Mouse (Mus musculus) ovary, adult 2 months (tissue): ENCODE measurements around the gene Klhl15. TPM values are rescaled to one million over a fixed set of nuclear protein-coding genes. Genes with fewer than 3 reads are reported as not detected.

Source experiments
- polyA plus RNA-seq: library from polyadenylated mRNA; depleted of rRNA; stranded (reverse); fragments of >200 nt; gene quantifications from 2 replicates; pipeline ENCODE4 v1.2.3, GENCODE M21; 2012; rRNA removed

Klhl15 gene
- 12.2 and 14.2 TPM in 2 replicates for polyA plus RNA-seq

GRCm38 (mm10) chrX:94234532-94235189, at the start of gene Klhl15:
Gene Klhl15, plus strand, starts transcription at chrX:94234599.

DNA sequence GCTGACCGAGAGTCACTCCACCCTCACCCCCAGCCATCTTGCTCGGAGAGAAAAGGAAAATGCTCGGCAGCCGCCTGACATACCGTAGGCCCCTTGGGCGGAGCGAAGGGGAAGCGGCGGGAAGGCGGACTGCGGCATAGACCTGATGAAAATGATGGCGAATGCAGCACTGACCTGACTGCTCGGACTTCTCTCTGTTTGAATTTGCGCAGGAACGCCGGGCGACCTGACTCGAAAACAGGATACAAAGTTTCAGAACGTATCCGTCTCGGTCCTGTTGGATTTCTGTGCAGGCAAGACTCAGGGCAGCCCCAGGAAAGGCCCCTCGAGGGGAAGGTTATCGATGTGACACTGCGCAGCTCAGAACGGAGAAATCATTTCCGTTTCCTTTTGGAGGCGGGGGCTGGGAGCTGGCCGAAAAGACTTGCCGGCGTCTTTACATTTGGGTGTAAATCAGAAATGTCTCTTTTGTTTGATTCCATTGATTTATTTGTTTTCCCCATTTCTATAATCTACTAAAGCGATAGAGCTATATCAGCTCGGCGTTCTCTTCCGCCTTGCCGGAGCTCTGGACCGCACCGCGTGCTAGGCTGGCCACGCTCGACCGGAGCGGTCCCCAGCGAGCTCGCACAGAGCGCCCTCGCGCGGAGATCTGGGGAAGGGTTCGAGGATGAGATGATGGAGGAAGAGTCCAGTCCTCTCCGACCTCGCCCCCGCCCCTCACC, 21.6 kb upstream of the Klhl15 start, which contains the start of gene Eif2s3x:
Eif2s3x (minus strand) TSS at position 266 of the 725 bp plus-strand sequence.

Other genes starting within 250 kb of the Klhl15 start
- 3.6 and 8.3 TPM in 2 replicates for gene Zfx, start 110.9 kb upstream of the Klhl15 start, polyA plus RNA-seq
- gene Eif2s3x, start 21.7 kb upstream of the Klhl15 start, polyA plus RNA-seq: 49.7 and 62.2 TPM in 2 replicates
- gene Fam90a1b, start 132.2 kb downstream of the Klhl15 start, polyA plus RNA-seq: not detected in 2 replicates
- gene Apoo, start 132.5 kb downstream of the Klhl15 start, polyA plus RNA-seq: 2.0 and 3.6 TPM in 2 replicates